Mouse (Mus musculus): ENCODE results near the gene Cyp21a1.
"Not testable (repeated sequence)": the region's sequence is repeated elsewhere in the genome, so short reads cannot be mapped to it uniquely, and the experiment has no call there.

The Cyp21a1 gene

DNA sequence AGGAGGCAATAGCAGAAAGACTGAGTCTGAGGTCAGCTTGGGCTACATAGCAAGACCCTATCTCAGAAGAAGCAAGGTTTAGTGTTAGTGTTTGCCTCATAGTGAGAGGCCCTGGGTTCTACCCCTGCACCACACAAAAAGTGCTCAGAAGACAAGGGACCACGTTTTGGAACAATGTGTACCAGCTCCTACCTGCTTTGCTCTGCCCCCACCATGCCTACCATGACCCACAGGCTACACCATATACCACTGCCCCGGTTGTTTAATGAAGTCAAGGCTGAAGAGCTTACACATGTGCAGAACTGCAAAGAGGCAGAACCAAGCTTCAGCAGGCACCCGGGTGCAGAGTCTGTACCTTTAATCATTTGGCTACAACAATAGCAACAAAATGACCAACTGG, 2.8 kb upstream of the Cyp21a1 start:
- in situ Hi-C loops (cut with MboI, MseI) = no loop called here

DNA sequence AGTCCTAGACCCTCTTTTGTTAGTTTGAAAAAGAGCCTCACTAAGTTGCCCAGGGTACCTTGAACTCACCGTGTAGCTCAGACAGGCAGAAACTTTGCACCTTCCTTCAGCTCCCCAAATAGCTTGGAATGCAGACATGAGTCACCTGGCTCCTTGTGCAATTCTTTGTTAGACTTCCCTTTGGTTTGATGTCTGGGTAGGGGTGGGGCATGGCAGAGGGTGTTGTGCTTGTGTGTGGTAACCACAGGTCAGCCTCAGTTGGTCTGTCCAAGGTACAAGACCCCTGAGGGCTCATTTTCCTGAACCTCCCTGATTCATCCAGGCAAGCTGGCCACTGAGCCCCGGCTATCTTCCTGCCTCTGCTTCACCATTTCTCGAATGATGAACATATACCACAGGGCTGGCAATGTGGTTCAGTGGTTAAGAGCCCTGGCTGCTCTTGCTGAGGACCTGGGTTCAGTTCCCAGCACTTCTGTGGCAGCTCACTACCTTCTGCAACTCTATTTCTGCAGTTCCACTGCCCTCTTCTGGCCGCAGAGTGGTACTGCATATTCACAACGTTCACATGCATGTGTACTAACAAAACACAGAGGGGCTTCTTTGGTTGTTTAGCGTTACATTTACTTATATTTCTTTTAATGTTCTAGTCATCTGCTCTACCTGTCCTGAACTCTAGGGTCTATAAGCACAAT, 656 bp upstream of the Cyp21a1 start:
- in situ Hi-C loops (cut with MboI, MseI) = loop anchor here (5.0 kb wide), 1 partner anchor 83 kb away; no protein-coding TSS in a partner anchor

DNA sequence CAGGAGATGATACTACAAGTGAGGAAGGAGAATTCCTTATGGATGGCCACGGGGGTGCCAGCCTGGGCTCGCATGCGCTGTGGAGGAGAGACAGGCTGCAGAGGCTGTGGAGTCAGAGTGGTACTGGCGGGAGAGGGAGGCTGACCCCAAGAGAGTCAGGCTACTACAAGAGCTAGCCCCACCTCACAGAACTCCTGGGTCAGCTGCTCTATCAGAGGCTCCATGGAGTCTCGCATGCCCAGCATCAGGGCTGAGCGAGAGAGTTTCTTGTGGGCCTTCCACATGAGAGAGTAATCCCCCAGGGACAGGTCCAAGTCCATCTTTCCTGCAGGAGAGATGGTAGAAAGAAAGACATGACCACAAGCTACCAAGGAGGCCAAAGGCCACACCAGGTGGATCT, 994 bp downstream of the Cyp21a1 start:
- in situ Hi-C loops (cut with MboI, MseI) = loop anchor here (5.0 kb wide), 1 partner anchor 81 kb away; no protein-coding TSS in a partner anchor

DNA sequence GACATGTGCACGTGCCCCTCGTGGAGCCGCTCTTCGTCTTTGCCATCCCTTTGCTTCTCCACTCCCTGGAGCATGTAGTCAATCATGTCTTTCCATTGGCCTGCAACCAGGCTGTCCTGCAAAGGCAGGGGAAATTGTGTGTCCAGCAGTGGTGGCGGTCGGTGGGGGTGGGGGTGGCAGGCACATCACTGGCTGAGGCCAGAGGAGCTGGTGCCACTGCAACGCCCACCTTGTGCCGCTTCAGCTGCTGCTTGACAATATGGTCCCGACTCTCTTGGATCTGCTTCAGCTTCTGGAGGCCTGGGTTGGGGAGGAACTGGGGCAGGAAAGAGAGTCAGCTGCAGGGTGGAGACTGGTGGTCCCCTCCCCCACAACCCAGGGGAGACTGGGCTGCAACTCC, 1.6 kb downstream of the Cyp21a1 start:
- in situ Hi-C loops (cut with MboI, MseI) = loop anchor here (5.0 kb wide), 1 partner anchor 80 kb away; no protein-coding TSS in a partner anchor

DNA sequence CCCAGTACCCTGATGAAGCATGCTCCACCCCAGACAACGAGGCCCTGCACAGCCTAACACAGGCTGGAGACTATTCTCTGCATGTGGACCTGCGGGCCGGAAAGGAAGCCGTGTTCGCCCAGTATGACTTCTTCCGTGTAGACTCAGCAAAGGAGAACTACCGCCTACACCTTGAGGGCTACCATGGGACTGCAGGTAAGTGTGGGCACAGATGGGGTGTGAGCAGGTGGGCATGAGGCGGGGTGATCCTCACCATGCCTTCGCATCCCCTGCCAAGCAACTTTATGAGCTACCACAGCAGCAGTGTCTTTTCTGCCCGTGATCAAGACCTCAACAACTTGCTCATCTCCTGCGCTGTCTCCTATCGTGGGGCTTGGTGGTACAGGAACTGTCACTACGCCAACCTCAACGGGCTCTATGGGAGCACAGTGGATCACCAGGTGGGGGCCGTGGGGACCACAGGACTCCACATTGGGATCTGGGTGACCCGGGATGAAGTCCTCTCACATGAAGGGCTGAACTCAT, 3.5 kb downstream of the Cyp21a1 start:
- in situ Hi-C loops (cut with MboI, MseI) = loop anchor here (5.0 kb wide), 1 partner anchor 79 kb away; no protein-coding TSS in a partner anchor

DNA sequence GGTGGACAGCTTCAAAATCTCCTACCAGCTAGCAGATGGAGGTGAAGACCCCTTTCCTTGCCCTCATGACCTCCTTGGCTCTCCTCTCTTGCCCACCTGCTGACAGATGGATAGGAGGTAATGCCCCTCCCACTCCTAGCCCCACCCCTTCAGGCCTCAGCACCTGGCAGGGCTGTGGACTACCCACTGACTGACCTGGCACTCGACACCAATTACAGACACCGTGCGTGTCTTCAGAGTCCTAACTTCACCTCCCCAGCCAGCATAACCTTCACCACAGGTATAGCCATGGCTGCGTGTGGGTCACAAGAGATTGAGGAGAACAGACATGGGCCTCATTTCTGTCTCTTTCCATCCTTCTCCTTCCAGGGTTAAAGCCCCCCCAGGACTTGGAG, 4.8 kb downstream of the Cyp21a1 start:
- in situ Hi-C loops (cut with MboI, MseI) = no loop called here

DNA sequence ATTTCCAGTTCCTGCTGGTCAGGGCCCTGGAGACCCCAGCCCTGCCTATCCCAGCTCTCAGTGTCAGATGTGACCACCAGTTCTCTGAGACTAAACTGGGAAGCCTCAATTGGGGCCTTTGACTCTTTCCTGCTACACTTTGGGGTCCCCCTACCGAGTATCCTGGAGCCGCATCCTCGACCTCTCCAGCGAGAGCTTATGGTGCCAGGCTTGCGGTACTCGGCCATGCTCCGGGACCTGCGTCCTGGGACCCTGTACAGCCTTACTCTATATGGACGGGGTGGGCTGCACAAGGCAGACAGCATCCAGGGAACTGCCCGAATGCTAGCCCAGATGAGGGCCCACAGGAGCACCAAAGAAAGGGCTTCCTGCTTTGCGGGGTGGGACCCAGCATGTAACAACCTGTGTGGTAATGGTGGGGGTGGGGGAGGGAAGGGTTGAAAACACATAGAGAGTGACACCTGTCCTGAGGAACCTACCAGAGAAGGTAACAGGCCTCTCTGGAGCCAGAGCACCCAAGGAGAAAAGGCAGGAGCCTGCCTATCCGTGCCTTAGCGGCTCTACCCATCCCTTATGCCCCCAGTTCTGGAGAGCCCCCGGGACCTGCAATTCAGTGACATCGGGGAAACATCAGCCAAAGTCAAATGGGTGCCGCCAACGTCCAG, 5.4 kb downstream of the Cyp21a1 start:
- in situ Hi-C loops (cut with MboI, MseI) = no loop called here

DNA sequence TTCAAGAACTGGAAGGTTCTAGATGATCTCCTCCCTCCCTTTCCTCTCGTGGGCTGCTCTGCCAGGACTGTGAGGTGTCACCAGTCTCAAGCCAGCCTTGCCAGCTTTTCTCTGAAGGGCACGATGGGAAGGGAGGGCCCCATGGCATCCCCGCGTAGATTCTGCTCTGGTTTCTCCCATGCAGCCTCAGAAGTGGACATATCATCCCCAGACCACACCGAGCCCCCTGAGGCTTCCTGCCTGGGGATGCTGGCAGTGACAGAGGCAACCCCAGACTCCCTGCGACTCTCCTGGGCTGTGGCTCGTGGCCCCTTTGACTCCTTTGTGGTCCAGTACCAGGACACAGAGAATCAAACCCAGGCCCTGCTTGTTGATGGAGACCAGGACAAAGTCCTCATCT, 6.3 kb downstream of the Cyp21a1 start:
- in situ Hi-C loops (cut with MboI, MseI) = not testable (repeated sequence)

DNA sequence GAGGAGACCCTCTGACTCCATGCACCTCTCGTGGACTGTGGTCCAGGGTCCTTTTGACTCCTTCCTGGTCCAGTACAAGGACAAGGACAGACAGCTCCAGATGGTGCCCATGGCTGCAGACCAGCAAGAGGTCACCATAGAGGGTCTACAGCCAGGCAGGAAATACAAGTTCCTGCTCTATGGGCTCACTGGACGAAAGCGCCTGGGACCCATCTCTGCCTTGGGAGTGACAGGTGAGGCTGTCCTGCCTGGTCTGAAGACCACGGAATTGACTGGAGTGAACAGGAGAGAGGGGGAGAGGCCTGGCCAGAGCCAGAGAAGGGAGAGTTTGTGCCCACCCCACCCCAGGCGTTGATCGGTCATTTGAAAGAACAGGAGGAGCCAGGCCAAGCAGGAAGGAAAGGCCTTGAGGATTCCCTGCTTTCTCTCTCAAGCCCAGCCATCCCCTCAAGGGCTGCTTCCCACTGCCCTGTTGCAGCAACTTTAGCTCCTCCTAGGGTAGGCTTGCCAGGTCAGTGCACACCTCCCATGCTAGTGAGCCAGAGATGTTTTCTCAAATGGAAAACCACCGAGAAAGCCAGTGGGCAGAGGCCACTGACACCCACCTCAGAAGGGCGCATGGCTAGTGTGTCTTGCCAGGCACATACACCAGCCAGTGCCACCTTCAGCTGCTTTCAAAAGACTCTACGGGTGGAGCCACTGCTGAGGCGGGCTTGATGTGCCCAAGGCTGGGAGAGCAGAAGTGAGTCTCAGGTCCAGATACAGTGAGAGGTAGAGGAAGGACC, 7.0 kb downstream of the Cyp21a1 start:
- in situ Hi-C loops (cut with MboI, MseI) = not testable (repeated sequence)

DNA sequence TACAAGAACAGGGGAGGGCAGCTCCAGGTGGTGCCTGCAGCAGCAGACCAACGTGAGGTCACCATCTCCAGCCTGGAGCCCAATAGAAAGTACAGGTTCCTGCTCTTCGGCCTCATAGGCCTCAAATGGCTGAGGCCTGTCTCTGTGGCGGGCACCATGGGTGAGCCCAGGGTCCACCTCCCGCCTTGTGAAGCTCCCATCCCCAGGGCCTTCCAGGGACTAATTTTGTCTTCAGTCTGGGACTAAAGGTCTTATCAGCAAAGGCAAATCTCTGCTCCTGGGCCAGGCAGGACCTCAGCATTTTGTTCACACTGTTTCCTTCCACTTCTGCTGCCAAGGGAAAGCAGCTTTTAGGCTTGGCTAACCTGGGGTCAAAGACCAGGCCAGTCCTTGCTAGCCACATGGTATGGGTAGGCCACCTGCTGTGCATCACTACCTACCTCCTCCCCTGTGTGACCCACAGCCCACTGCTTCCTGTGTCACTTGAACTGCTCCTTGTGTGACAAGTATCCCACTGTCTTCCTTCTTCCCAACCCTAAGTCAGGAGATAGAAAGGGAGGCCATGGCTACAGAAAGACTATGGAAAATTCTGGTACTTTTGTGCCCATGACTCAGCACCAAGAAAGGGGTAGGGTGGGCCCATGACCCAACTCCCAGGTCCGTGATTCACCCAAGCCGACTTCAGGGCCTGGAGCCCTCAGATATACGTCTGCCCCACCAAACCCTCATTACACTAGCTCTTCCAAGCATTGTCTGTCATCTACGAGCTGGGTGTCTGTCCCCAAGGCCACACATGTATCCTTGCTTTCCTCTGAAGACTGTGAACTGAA, 7.8 kb downstream of the Cyp21a1 start:
- in situ Hi-C loops (cut with MboI, MseI) = no loop called here

DNA sequence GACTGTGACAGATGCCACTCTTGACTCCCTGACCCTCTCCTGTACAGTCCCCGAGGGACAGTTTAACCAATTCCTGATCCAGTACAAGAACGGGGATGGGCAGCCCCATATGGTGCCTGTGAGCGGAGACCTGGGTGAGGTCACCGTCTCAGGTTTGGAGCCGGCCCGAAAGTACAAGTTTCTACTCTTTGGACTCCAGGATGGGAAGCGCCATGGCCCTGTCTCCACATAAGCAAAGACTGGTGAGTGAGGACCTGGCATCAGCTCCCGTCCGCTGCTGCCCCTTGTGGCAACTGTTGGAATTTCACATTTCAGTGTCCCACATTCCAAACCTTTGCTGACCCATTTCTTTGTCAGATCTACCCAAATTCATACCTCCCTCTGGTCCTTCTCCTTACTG, 8.7 kb downstream of the Cyp21a1 start:
- in situ Hi-C loops (cut with MboI, MseI) = no loop called here

DNA sequence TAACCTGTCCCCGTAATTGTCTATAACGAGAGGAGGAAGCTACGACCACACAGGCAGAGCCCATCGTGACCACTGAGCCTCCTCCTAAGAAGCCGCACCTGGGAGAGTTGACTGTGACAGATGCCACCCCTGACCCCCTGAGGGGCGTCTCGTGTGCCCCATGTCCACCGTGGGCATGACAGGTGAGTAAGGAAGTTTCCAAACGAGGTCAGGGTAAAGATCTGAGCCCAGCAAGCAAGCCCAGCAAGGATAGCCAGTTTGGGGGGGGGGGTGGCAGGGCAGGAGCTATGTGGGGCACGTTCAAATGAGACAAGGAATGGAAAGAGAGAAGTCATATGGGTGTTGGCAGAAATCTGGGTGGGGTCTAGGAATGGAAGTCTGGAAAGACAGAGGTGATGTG, 9.3 kb downstream of the Cyp21a1 start:
- in situ Hi-C loops (cut with MboI, MseI) = no loop called here

DNA sequence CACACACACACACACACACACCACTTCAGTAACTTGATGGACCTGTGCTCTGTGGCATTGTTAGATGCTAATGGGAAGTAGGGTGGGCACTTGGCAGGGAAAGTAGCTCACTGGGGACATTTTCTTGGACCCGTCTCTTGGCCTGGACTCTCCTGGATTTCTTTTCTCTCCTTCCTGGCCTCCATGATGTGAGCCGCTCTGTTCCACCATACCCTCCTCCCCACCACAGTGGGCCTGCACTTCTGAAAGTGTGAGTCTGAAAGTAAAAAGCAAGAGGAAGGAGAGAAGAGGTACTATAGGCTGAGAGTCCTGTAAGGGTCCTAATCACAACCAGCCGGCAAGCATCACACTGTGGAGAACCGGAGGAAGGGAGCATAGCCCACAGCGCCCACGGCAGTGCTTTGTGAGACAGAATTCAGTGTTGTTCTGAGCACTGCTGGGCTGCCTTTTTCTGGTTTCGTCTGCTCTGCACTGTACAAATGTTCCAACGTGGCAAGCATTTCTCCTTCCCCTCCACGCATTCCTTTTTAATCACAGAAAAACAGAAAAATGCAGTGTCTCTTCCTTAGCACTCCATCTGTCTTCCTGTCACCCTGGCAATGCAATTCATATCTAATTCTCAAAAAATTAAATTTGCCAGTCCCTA, 26.6 kb downstream of the Cyp21a1 start:
- in situ Hi-C loops (cut with MboI, MseI) = loop anchor here (5.0 kb wide), 1 partner anchor 321 kb away; no protein-coding TSS in a partner anchor

DNA sequence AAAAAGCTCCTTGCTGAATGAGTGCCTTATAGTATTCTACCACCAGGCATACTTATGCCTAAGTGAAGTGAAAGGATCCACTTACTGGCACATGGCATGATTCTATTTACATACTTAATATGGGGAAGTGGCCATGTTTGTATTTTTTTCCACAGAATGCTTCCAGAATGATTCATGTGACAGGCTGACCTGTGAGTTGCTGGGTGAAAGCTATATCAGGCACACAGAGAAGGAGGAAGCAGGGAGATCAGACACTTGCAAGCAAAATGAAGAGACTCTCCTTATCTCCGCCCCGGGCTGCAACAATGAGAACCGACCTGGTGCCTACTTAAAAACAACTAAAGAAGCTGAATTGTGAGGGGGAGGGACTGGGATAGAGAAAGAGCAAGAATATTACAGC, 42.9 kb downstream of the Cyp21a1 start:
- in situ Hi-C loops (cut with MboI, MseI) = no loop called here
